ENCODE assay signal across 24 mouse cellular contexts in genomic region chr10:129023319-129023718, GRCm38 (mm10). TPM values are rescaled to one million over a fixed set of nuclear protein-coding genes. Genes with fewer than 3 reads are reported as not detected.
DNase-seq lines count a peak whose midpoint lies in the region; ATAC-seq and TF ChIP-seq lines count a peak whose summit lies in the region.
"Had no signal": no experiment of that assay in that cellular context is flagged by ENCODE, and none has a peak within 500 bp of the region (broad histone marks: within the 10 kb centered on the region; RNA-seq: fewer than 3 reads in every experiment).

No protein-coding gene starts in this region.

- no peak overlapping the region for H3K4me2 ChIP-seq in kidney, embryonic 15.5 days
- H3K4me2 ChIP-seq in midbrain, embryonic 14.5 days (ENCODE audit: low read length) = no peak overlapping the region
- H3K4me2 ChIP-seq in stomach, postnatal 0 days (replicated peaks; ENCODE audit: low read depth) = no peak overlapping the region
- H3K4me2 ChIP-seq: heart, embryonic 12.5 days; limb, embryonic 15.5 days; lung, embryonic 15.5 days had no signal

- H3K9ac ChIP-seq in kidney, embryonic 15.5 days = no peak overlapping the region
- H3K9ac ChIP-seq in midbrain, embryonic 14.5 days (replicated peaks; ENCODE audit: low read length) = no peak overlapping the region
- H3K9ac ChIP-seq in stomach, postnatal 0 days (ENCODE audit: low read length) = no peak overlapping the region
- H3K9ac ChIP-seq: heart, embryonic 12.5 days; limb, embryonic 15.5 days; lung, embryonic 15.5 days had no signal

- no peaks in the 10 kb centered on the region for H3K36me3 ChIP-seq in kidney, embryonic 15.5 days
- H3K36me3 ChIP-seq in midbrain, embryonic 14.5 days (ENCODE audit: control insufficient read depth, insufficient read depth, low read length) = no peaks in the 10 kb centered on the region
- no peaks in the 10 kb centered on the region for H3K36me3 ChIP-seq in midbrain, embryonic 10.5 days
- no peaks in the 10 kb centered on the region for H3K36me3 ChIP-seq in stomach, postnatal 0 days (ENCODE audit: control insufficient read depth, insufficient read depth, low read length)
- H3K36me3 ChIP-seq: heart, embryonic 12.5 days; limb, embryonic 15.5 days; lung, embryonic 15.5 days had no signal

- no peak overlapping the region for H3K27ac ChIP-seq in kidney, embryonic 15.5 days
- no peak overlapping the region for H3K27ac ChIP-seq in midbrain, embryonic 14.5 days (replicated peaks; ENCODE audit: low read depth, low read length)
- H3K27ac ChIP-seq in midbrain, embryonic 10.5 days (replicated peaks) = no peak overlapping the region
- H3K27ac ChIP-seq in stomach, postnatal 0 days (replicated peaks) = no peak overlapping the region
- H3K27ac ChIP-seq: limb, embryonic 15.5 days; lung, embryonic 15.5 days had no signal

- DNase-seq in embryo, embryonic 10 days (ENCODE audit: low spot score) = peak; percentile 23
- DNase-seq in embryo, embryonic 9.5 days (ENCODE audit: extremely low spot score) = no peak
- no peak for DNase-seq in kidney, postnatal 14 days
- DNase-seq in midbrain, embryonic 14.5 days = peak; percentile 13
- no peak for DNase-seq in midbrain, embryonic 10.5 days (ENCODE audit: low spot score)
- DNase-seq in stomach, postnatal 0 days (ENCODE audit: low spot score) = no peak
- no peak for DNase-seq in left cerebral cortex, postnatal 4 days
- DNase-seq: adrenal gland, adult 2 months; cerebellum, adult 8-10 months; kidney, adult 11 months; right cerebral cortex, adult 18-20 months; spleen, adult 18-20 months; thymus, postnatal 14 days had no signal

- TF ChIP-seq EP300 in stomach, postnatal 0 days (optimal IDR thresholded peaks at IDR 0.05) = no peak

- no peaks in the 10 kb centered on the region for H3K4me1 ChIP-seq in kidney, embryonic 15.5 days
- H3K4me1 ChIP-seq in midbrain, embryonic 14.5 days (ENCODE audit: control insufficient read depth, insufficient read depth, low read length) = no peaks in the 10 kb centered on the region
- H3K4me1 ChIP-seq in midbrain, embryonic 10.5 days = no peaks in the 10 kb centered on the region
- no peaks in the 10 kb centered on the region for H3K4me1 ChIP-seq in stomach, postnatal 0 days (replicated peaks; ENCODE audit: control insufficient read depth, insufficient read depth)
- H3K4me1 ChIP-seq: heart, embryonic 12.5 days; limb, embryonic 15.5 days; lung, embryonic 15.5 days had no signal

- H3K27me3 ChIP-seq in kidney, embryonic 15.5 days = no peaks in the 10 kb centered on the region
- H3K27me3 ChIP-seq in midbrain, embryonic 14.5 days (ENCODE audit: control insufficient read depth, insufficient read depth, low read length) = no peaks in the 10 kb centered on the region
- H3K27me3 ChIP-seq in midbrain, embryonic 10.5 days (ENCODE audit: low read depth, poor library complexity, severe bottlenecking) = no peaks in the 10 kb centered on the region
- no peaks in the 10 kb centered on the region for H3K27me3 ChIP-seq in stomach, postnatal 0 days (ENCODE audit: control insufficient read depth, insufficient read depth, low read length)
- H3K27me3 ChIP-seq: heart, embryonic 12.5 days; limb, embryonic 15.5 days; lung, embryonic 15.5 days had no signal

- H3K9me3 ChIP-seq in kidney, embryonic 15.5 days (replicated peaks) = no peaks in the 10 kb centered on the region
- no peaks in the 10 kb centered on the region for H3K9me3 ChIP-seq in midbrain, embryonic 14.5 days (ENCODE audit: control insufficient read depth, low read length)
- H3K9me3 ChIP-seq in midbrain, embryonic 10.5 days (replicated peaks) = no peaks in the 10 kb centered on the region
- no peaks in the 10 kb centered on the region for H3K9me3 ChIP-seq in stomach, postnatal 0 days (ENCODE audit: control insufficient read depth, low read length)
- H3K9me3 ChIP-seq: limb, embryonic 15.5 days; lung, embryonic 15.5 days had no signal

- TF ChIP-seq CTCF in stomach, postnatal 0 days (IDR thresholded peaks at IDR 0.05; ENCODE audit: low read depth) = 0 out of 2 replicates have a peak, but pooled peaks have one; percentile 18

- ATAC-seq in kidney, embryonic 15.5 days (replicated peaks; ENCODE audit: low FRiP score) = 0 out of 2 replicates have a peak, but pooled peaks have one; percentile 12
- ATAC-seq in midbrain, embryonic 14.5 days (ENCODE audit: low FRiP score, low TSS enrichment) = no peak
- no peak for ATAC-seq in stomach, postnatal 0 days (ENCODE audit: low FRiP score, low TSS enrichment)

- H3K4me3 ChIP-seq in kidney, embryonic 15.5 days (replicated peaks) = no peak overlapping the region
- no peak overlapping the region for H3K4me3 ChIP-seq in midbrain, embryonic 14.5 days (replicated peaks; ENCODE audit: low read depth, low read length)
- no peak overlapping the region for H3K4me3 ChIP-seq in midbrain, embryonic 10.5 days
- no peak overlapping the region for H3K4me3 ChIP-seq in stomach, postnatal 0 days (ENCODE audit: low read depth, low read length)
- H3K4me3 ChIP-seq: heart, embryonic 12.5 days; limb, embryonic 15.5 days; lung, embryonic 15.5 days; myocyte had no signal

- intact Hi-C loops in left cerebral cortex, postnatal 4 days (cut with DNase I) = no loop called here

RNA-seq across cellular contexts. Expression of gene Olfr763, which starts 12.7 kb away (rescaled TPM):
- not detected in 2 replicates for polyA plus RNA-seq in kidney, embryonic 15.5 days (2015; fragmentation: Nextera tagmentation; extraction: Ambion mirVana)
- polyA plus RNA-seq in midbrain, embryonic 14.5 days (2014; fragmentation: Nextera tagmentation; extraction: Ambion mirVana) = not detected in 2 replicates
- not detected in 2 replicates for polyA plus RNA-seq in midbrain, embryonic 10.5 days (2016; fragmentation: Nextera tagmentation; extraction: Ambion mirVana)
- not detected in 2 replicates for polyA plus RNA-seq in stomach, postnatal 0 days (2015; fragmentation: Nextera tagmentation; extraction: Ambion mirVana)
- not detected for total RNA-seq in left cerebral cortex, postnatal 4 days (2021)
- total RNA-seq: adrenal gland, adult 2 months; hematopoietic stem cell, adult 5-6 weeks; left cerebral cortex, adult 18-20 months; megakaryocyte progenitor cell, adult 5-6 weeks; neutrophil, adult 5-6 weeks had no signal
- polyA plus RNA-seq: adrenal gland, adult 2 months; gonadal fat pad, adult 2 months; heart, embryonic 12.5 days; limb, embryonic 15.5 days; lung, embryonic 15.5 days; stomach, embryonic 16.5 days had no signal

RNA-seq across cellular contexts. Expression of gene Olfr764-ps1, which starts 16.4 kb away (rescaled TPM):
- not detected in 2 replicates for polyA plus RNA-seq in kidney, embryonic 15.5 days (2015; fragmentation: Nextera tagmentation; extraction: Ambion mirVana)
- not detected in 2 replicates for polyA plus RNA-seq in midbrain, embryonic 14.5 days (2014; fragmentation: Nextera tagmentation; extraction: Ambion mirVana)
- not detected in 2 replicates for polyA plus RNA-seq in midbrain, embryonic 10.5 days (2016; fragmentation: Nextera tagmentation; extraction: Ambion mirVana)
- polyA plus RNA-seq in stomach, postnatal 0 days (2015; fragmentation: Nextera tagmentation; extraction: Ambion mirVana) = not detected in 2 replicates
- not detected for total RNA-seq in left cerebral cortex, postnatal 4 days (2021)
- total RNA-seq: adrenal gland, adult 2 months; hematopoietic stem cell, adult 5-6 weeks; left cerebral cortex, adult 18-20 months; megakaryocyte progenitor cell, adult 5-6 weeks; neutrophil, adult 5-6 weeks had no signal
- polyA plus RNA-seq: adrenal gland, adult 2 months; gonadal fat pad, adult 2 months; heart, embryonic 12.5 days; limb, embryonic 15.5 days; lung, embryonic 15.5 days; stomach, embryonic 16.5 days had no signal

RNA-seq across cellular contexts. Expression of gene Olfr765, which starts 26.5 kb away (rescaled TPM):
- not detected in 2 replicates for polyA plus RNA-seq in kidney, embryonic 15.5 days (2015; fragmentation: Nextera tagmentation; extraction: Ambion mirVana)
- polyA plus RNA-seq in midbrain, embryonic 14.5 days (2014; fragmentation: Nextera tagmentation; extraction: Ambion mirVana) = not detected in 2 replicates
- not detected in 2 replicates for polyA plus RNA-seq in midbrain, embryonic 10.5 days (2016; fragmentation: Nextera tagmentation; extraction: Ambion mirVana)
- not detected in 2 replicates for polyA plus RNA-seq in stomach, postnatal 0 days (2015; fragmentation: Nextera tagmentation; extraction: Ambion mirVana)
- total RNA-seq in left cerebral cortex, postnatal 4 days (2021) = not detected
- total RNA-seq: adrenal gland, adult 2 months; hematopoietic stem cell, adult 5-6 weeks; left cerebral cortex, adult 18-20 months; megakaryocyte progenitor cell, adult 5-6 weeks; neutrophil, adult 5-6 weeks had no signal
- polyA plus RNA-seq: adrenal gland, adult 2 months; gonadal fat pad, adult 2 months; heart, embryonic 12.5 days; limb, embryonic 15.5 days; lung, embryonic 15.5 days; myocyte; stomach, embryonic 16.5 days had no signal

RNA-seq across cellular contexts. Expression of gene Olfr9, which starts 34.1 kb away (rescaled TPM):
- polyA plus RNA-seq in kidney, embryonic 15.5 days (2015; fragmentation: Nextera tagmentation; extraction: Ambion mirVana) = not detected in 2 replicates
- polyA plus RNA-seq in midbrain, embryonic 14.5 days (2014; fragmentation: Nextera tagmentation; extraction: Ambion mirVana) = not detected in 2 replicates
- not detected in 2 replicates for polyA plus RNA-seq in midbrain, embryonic 10.5 days (2016; fragmentation: Nextera tagmentation; extraction: Ambion mirVana)
- polyA plus RNA-seq in stomach, postnatal 0 days (2015; fragmentation: Nextera tagmentation; extraction: Ambion mirVana) = not detected in 2 replicates
- not detected for total RNA-seq in left cerebral cortex, postnatal 4 days (2021)
- total RNA-seq: adrenal gland, adult 2 months; hematopoietic stem cell, adult 5-6 weeks; left cerebral cortex, adult 18-20 months; megakaryocyte progenitor cell, adult 5-6 weeks had no signal
- polyA plus RNA-seq: adrenal gland, adult 2 months; gonadal fat pad, adult 2 months; heart, embryonic 12.5 days; limb, embryonic 15.5 days; lung, embryonic 15.5 days; myocyte; stomach, embryonic 16.5 days had no signal

RNA-seq across cellular contexts. Expression of gene Olfr766-ps1, which starts 45.5 kb away (rescaled TPM):
- polyA plus RNA-seq in kidney, embryonic 15.5 days (2015; fragmentation: Nextera tagmentation; extraction: Ambion mirVana) = not detected in 2 replicates
- not detected in 2 replicates for polyA plus RNA-seq in midbrain, embryonic 14.5 days (2014; fragmentation: Nextera tagmentation; extraction: Ambion mirVana)
- polyA plus RNA-seq in midbrain, embryonic 10.5 days (2016; fragmentation: Nextera tagmentation; extraction: Ambion mirVana) = not detected in 2 replicates
- polyA plus RNA-seq in stomach, postnatal 0 days (2015; fragmentation: Nextera tagmentation; extraction: Ambion mirVana) = not detected in 2 replicates
- not detected for total RNA-seq in left cerebral cortex, postnatal 4 days (2021)
- total RNA-seq: adrenal gland, adult 2 months; hematopoietic stem cell, adult 5-6 weeks; left cerebral cortex, adult 18-20 months; megakaryocyte progenitor cell, adult 5-6 weeks; neutrophil, adult 5-6 weeks had no signal
- polyA plus RNA-seq: adrenal gland, adult 2 months; gonadal fat pad, adult 2 months; heart, embryonic 12.5 days; limb, embryonic 15.5 days; lung, embryonic 15.5 days; myocyte; stomach, embryonic 16.5 days had no signal

Comparison
In these comparisons a context has a peak if more than half of its experiments do, and no peak if none do; other contexts are left out.
1. DNase-seq: peak in embryo, embryonic 10 days (single experiment) and midbrain, embryonic 14.5 days (single experiment); none in embryo, embryonic 9.5 days (single experiment), kidney, postnatal 14 days (single experiment), midbrain, embryonic 10.5 days (single experiment), stomach, postnatal 0 days (single experiment) and left cerebral cortex, postnatal 4 days (single experiment).